Mouse (Mus musculus) heart, adult 10 weeks (tissue): Measurements from ENCODE around the gene Folh1. TPM values are rescaled to one million over a fixed set of nuclear protein-coding genes. Genes with fewer than 3 reads are reported as not detected.

ENCODE experiments used
- polyA plus RNA-seq: library from polyadenylated mRNA; stranded (reverse); fragments of 350-450 nt; fragmentation: Illumina TruSeq; extraction: RNeasy Lipid Tissue Mini Kit (QIAGEN cat#74804); gene quantifications from one replicate; pipeline ENCODE4 v1.2.3, GENCODE M21; 2014; ENCODE audit warnings: low read depth, low replicate concordance

Folh1 gene
- polyA plus RNA-seq = 0.47 TPM

GRCm38 (mm10) chr7:86775617-86776325 lies at the start of gene Folh1:
Gene Folh1, minus strand, starts transcription at chr7:86775943.

GRCm38 (mm10) chr7:86794727-86795126 lies 19.0 kb upstream of the Folh1 start, which contains the start of gene Vmn2r77:
Gene Vmn2r77, plus strand, starts transcription at chr7:86795027.

GRCm38 (mm10) chr7:86688030-86688429 lies 87.7 kb downstream of the Folh1 start, which contains the start of gene Olfr292:
Gene Olfr292, plus strand, starts transcription at chr7:86688330.

Other genes starting within 250 kb of the Folh1 start
- gene Olfr295, start 192.1 kb downstream of the Folh1 start, polyA plus RNA-seq = not detected
- not detected for gene Olfr294, start 159.3 kb downstream of the Folh1 start, polyA plus RNA-seq
- gene Olfr293, start 126.9 kb downstream of the Folh1 start, polyA plus RNA-seq = not detected
- gene Olfr292, start 87.6 kb downstream of the Folh1 start, polyA plus RNA-seq = not detected
- gene Vmn2r77, start 19.1 kb upstream of the Folh1 start, polyA plus RNA-seq = not detected
- not detected for gene Vmn2r78, start 139.2 kb upstream of the Folh1 start, polyA plus RNA-seq
- not detected for gene Vmn2r79, start 220.2 kb upstream of the Folh1 start, polyA plus RNA-seq